Mouse (Mus musculus): ENCODE measurements at regions not wholly inside any gene's neighbourhood (a gene's known extent, or its start where the extent isn't known, plus 50 kb on each side); places are given as distances from the start of the nearest gene placed in this dataset.
A peak's percentile ranks its signal among the peaks of the same experiment; 100 is the strongest.

GRCm38 (mm10) chr2:115460028-115460881 lies 121.3 kb upstream of the BC052040 start:
- no peak for DNase-seq

- DNase-seq = no peak
Measured at GRCm38 (mm10) chr2:115460882-115461151, 120.7 kb upstream of the BC052040 start.

GRCm38 (mm10) chr2:115466170-115466569 lies 115.3 kb upstream of the BC052040 start:
- DNase-seq = no peak

- no peak for DNase-seq
Measured at GRCm38 (mm10) chr2:115467107-115467745, 114.3 kb upstream of the BC052040 start.

- DNase-seq = no peak
Measured at GRCm38 (mm10) chr2:115467936-115468335, 113.6 kb upstream of the BC052040 start.

GRCm38 (mm10) chr2:115468471-115468909 lies 113.0 kb upstream of the BC052040 start:
- DNase-seq = no peak

- no peak for DNase-seq
Measured at GRCm38 (mm10) chr2:115469165-115469821, 112.2 kb upstream of the BC052040 start.

GRCm38 (mm10) chr2:115472393-115472792 lies 109.1 kb upstream of the BC052040 start:
- no peak for DNase-seq

- DNase-seq = peak; percentile 71 to 86
Measured at GRCm38 (mm10) chr2:115483418-115484288, 97.9 kb upstream of the BC052040 start.

- no peak for DNase-seq
Measured at GRCm38 (mm10) chr2:115488465-115488864, 93.1 kb upstream of the BC052040 start.

- no peak for DNase-seq
Measured at GRCm38 (mm10) chr2:115493020-115493419, 88.5 kb upstream of the BC052040 start.

- DNase-seq = no peak
Measured at GRCm38 (mm10) chr2:115499904-115500303, 81.6 kb upstream of the BC052040 start.

GRCm38 (mm10) chr2:115509527-115509926 lies 72.0 kb upstream of the BC052040 start:
- DNase-seq = no peak

GRCm38 (mm10) chr2:115511146-115511545 lies 70.4 kb upstream of the BC052040 start:
- no peak for DNase-seq

- no peak for DNase-seq
Measured at GRCm38 (mm10) chr2:115511612-115512525, 69.6 kb upstream of the BC052040 start.

- no peak for DNase-seq
Measured at GRCm38 (mm10) chr2:115512891-115513290, 68.6 kb upstream of the BC052040 start.

GRCm38 (mm10) chr2:115513774-115514231 lies 67.7 kb upstream of the BC052040 start:
- peak; percentile 24 to 45 for DNase-seq

GRCm38 (mm10) chr2:115514831-115515428 lies 66.6 kb upstream of the BC052040 start:
- DNase-seq = peak in 1 of 2 experiments; percentile 28

- no peak for DNase-seq
Measured at GRCm38 (mm10) chr2:115515470-115515869, 66.0 kb upstream of the BC052040 start.

GRCm38 (mm10) chr2:115516824-115517223 lies 64.7 kb upstream of the BC052040 start:
- DNase-seq = no peak

- no peak for DNase-seq
Measured at GRCm38 (mm10) chr2:115519974-115520373, 61.5 kb upstream of the BC052040 start.
